Mouse (Mus musculus): ENCODE measurements at regions not wholly inside any gene's neighbourhood (a gene's known extent, or its start where the extent isn't known, plus 50 kb on each side); places are given as distances from the start of the nearest gene placed in this dataset.

GRCm38 (mm10) chr5:91198620-91199019, 59.2 kb downstream of the Areg start:
- H3K27ac ChIP-seq (ENCODE audit: low read length) = no peak overlapping the region
- 38% methylated on average over 7 of the region's 7 CpGs for WGBS
- ATAC-seq (ENCODE audit: insufficient read depth, low FRiP score) = no peak

GRCm38 (mm10) chr5:91200448-91200847, 61.0 kb downstream of the Areg start:
- peak; percentile 44; the same call in 1 of the 2 replicates for ATAC-seq (ENCODE audit: insufficient read depth, low FRiP score)
- Histone ChIP-seq H3K4me2 (ENCODE audit: low read depth, low read length) (no peak overlapping the region), H3K9ac (ENCODE audit: low read length) (no peak overlapping the region), H3K9me3 (replicated peaks; ENCODE audit: control insufficient read depth, low read length) (no peaks in the 10 kb centered on the region), H3K4me1 (ENCODE audit: control insufficient read depth, insufficient read depth, low read length) (no peaks in the 10 kb centered on the region), H3K27ac (ENCODE audit: low read length) (no peak overlapping the region), H3K4me3 (replicated peaks; ENCODE audit: low read length) (no peak overlapping the region), H3K36me3 (ENCODE audit: control insufficient read depth, insufficient read depth, low read length) (no peaks in the 10 kb centered on the region), H3K27me3 (ENCODE audit: control insufficient read depth, insufficient read depth, low read length) (no peaks in the 10 kb centered on the region)
- 33% methylated on average over 5 of the region's 5 CpGs for WGBS

More at GRCm38 (mm10) chr5:91198620-91199019, 59.2 kb downstream of the Areg start:
- no peak overlapping the region for H3K9ac ChIP-seq (ENCODE audit: low read length)
- H3K4me2 ChIP-seq (ENCODE audit: low read depth, low read length) = peak overlapping the region; percentile 9; the same call in 1 of the 2 replicates
- no peaks in the 10 kb centered on the region for H3K27me3 ChIP-seq (ENCODE audit: control insufficient read depth, insufficient read depth, low read length)
- no peaks in the 10 kb centered on the region for H3K36me3 ChIP-seq (ENCODE audit: control insufficient read depth, insufficient read depth, low read length)
- no peak overlapping the region for H3K4me3 ChIP-seq (replicated peaks; ENCODE audit: low read length)
- H3K4me1 ChIP-seq (ENCODE audit: control insufficient read depth, insufficient read depth, low read length) = no peaks in the 10 kb centered on the region
- no peaks in the 10 kb centered on the region for H3K9me3 ChIP-seq (replicated peaks; ENCODE audit: control insufficient read depth, low read length)

GRCm38 (mm10) chr5:91204225-91205005, 65.0 kb downstream of the Areg start:
- no peaks in the 10 kb centered on the region for H3K9me3 ChIP-seq (replicated peaks; ENCODE audit: control insufficient read depth, low read length)
- no peak overlapping the region for H3K9ac ChIP-seq (ENCODE audit: low read length)
- no peaks in the 10 kb centered on the region for H3K4me1 ChIP-seq (ENCODE audit: control insufficient read depth, insufficient read depth, low read length)
- H3K4me2 ChIP-seq (ENCODE audit: low read depth, low read length) = no peak overlapping the region
- WGBS = 82% methylated on average over 13 of the region's 13 CpGs
- no peaks in the 10 kb centered on the region for H3K27me3 ChIP-seq (ENCODE audit: control insufficient read depth, insufficient read depth, low read length)
- H3K4me3 ChIP-seq (replicated peaks; ENCODE audit: low read length) = no peak overlapping the region
- no peak overlapping the region for H3K27ac ChIP-seq (ENCODE audit: low read length)
- no peaks in the 10 kb centered on the region for H3K36me3 ChIP-seq (ENCODE audit: control insufficient read depth, insufficient read depth, low read length)
- no peak for ATAC-seq (ENCODE audit: insufficient read depth, low FRiP score)

- Histone ChIP-seq H3K27me3 (ENCODE audit: control insufficient read depth, insufficient read depth, low read length) (no peaks in the 10 kb centered on the region), H3K27ac (ENCODE audit: low read length) (no peak overlapping the region)
- no peak for ATAC-seq (ENCODE audit: insufficient read depth, low FRiP score)
Observed at GRCm38 (mm10) chr5:91205350-91205880, 66.0 kb downstream of the Areg start.

GRCm38 (mm10) chr5:91206569-91207490, 67.4 kb downstream of the Areg start:
- Histone ChIP-seq H3K4me3 (replicated peaks; ENCODE audit: low read length) (no peak overlapping the region), H3K4me1 (ENCODE audit: control insufficient read depth, insufficient read depth, low read length) (no peaks in the 10 kb centered on the region), H3K4me2 (ENCODE audit: low read depth, low read length) (no peak overlapping the region), H3K9me3 (replicated peaks; ENCODE audit: control insufficient read depth, low read length) (no peaks in the 10 kb centered on the region), H3K27me3 (ENCODE audit: control insufficient read depth, insufficient read depth, low read length) (no peaks in the 10 kb centered on the region), H3K9ac (ENCODE audit: low read length) (no peak overlapping the region), H3K36me3 (ENCODE audit: control insufficient read depth, insufficient read depth, low read length) (no peaks in the 10 kb centered on the region), H3K27ac (ENCODE audit: low read length) (peak overlapping the region; percentile 64)
- WGBS = 65% methylated on average over 9 of the region's 9 CpGs
- ATAC-seq (ENCODE audit: insufficient read depth, low FRiP score) = no peak

More at GRCm38 (mm10) chr5:91205350-91205880, 66.0 kb downstream of the Areg start:
- H3K4me3 ChIP-seq (replicated peaks; ENCODE audit: low read length) = no peak overlapping the region
- no peak overlapping the region for H3K9ac ChIP-seq (ENCODE audit: low read length)
- no peak overlapping the region for H3K4me2 ChIP-seq (ENCODE audit: low read depth, low read length)
- H3K9me3 ChIP-seq (replicated peaks; ENCODE audit: control insufficient read depth, low read length) = no peaks in the 10 kb centered on the region
- 76% methylated on average over 3 of the region's 3 CpGs for WGBS
- no peaks in the 10 kb centered on the region for H3K36me3 ChIP-seq (ENCODE audit: control insufficient read depth, insufficient read depth, low read length)
- no peaks in the 10 kb centered on the region for H3K4me1 ChIP-seq (ENCODE audit: control insufficient read depth, insufficient read depth, low read length)

GRCm38 (mm10) chr5:91220174-91220573, 80.8 kb downstream of the Areg start:
- no peak overlapping the region for H3K4me2 ChIP-seq (ENCODE audit: low read depth, low read length)
- H3K4me1 ChIP-seq (ENCODE audit: control insufficient read depth, insufficient read depth, low read length) = no peaks in the 10 kb centered on the region
- no peak for ATAC-seq (ENCODE audit: insufficient read depth, low FRiP score)
- H3K27me3 ChIP-seq (ENCODE audit: control insufficient read depth, insufficient read depth, low read length) = no peaks in the 10 kb centered on the region
- no peak overlapping the region for H3K4me3 ChIP-seq (replicated peaks; ENCODE audit: low read length)
- 80% methylated on average over 4 of the region's 4 CpGs for WGBS
- no peak overlapping the region for H3K27ac ChIP-seq (ENCODE audit: low read length)
- H3K9ac ChIP-seq (ENCODE audit: low read length) = no peak overlapping the region
- H3K9me3 ChIP-seq (replicated peaks; ENCODE audit: control insufficient read depth, low read length) = no peaks in the 10 kb centered on the region
- H3K36me3 ChIP-seq (ENCODE audit: control insufficient read depth, insufficient read depth, low read length) = no peaks in the 10 kb centered on the region

GRCm38 (mm10) chr5:91241656-91242055, 102.3 kb downstream of the Areg start:
- Histone ChIP-seq H3K4me1 (ENCODE audit: control insufficient read depth, insufficient read depth, low read length) (peaks cover 3% of the 10 kb centered on the region; the same call in 1 of the 2 replicates), H3K4me3 (replicated peaks; ENCODE audit: low read length) (no peak overlapping the region), H3K27ac (ENCODE audit: low read length) (no peak overlapping the region; the same call in 1 of the 2 replicates), H3K27me3 (ENCODE audit: control insufficient read depth, insufficient read depth, low read length) (no peaks in the 10 kb centered on the region), H3K36me3 (ENCODE audit: control insufficient read depth, insufficient read depth, low read length) (no peaks in the 10 kb centered on the region), H3K9me3 (replicated peaks; ENCODE audit: control insufficient read depth, low read length) (no peaks in the 10 kb centered on the region), H3K9ac (ENCODE audit: low read length) (no peak overlapping the region), H3K4me2 (ENCODE audit: low read depth, low read length) (no peak overlapping the region)
- peak; percentile 47; the same call in 1 of the 2 replicates for ATAC-seq (ENCODE audit: insufficient read depth, low FRiP score)
- 39% methylated on average over 4 of the region's 4 CpGs for WGBS

- ATAC-seq (ENCODE audit: insufficient read depth, low FRiP score) = no peak
- Histone ChIP-seq H3K4me1 (ENCODE audit: control insufficient read depth, insufficient read depth, low read length) (no peaks in the 10 kb centered on the region), H3K27ac (ENCODE audit: low read length) (no peak overlapping the region), H3K9me3 (replicated peaks; ENCODE audit: control insufficient read depth, low read length) (no peaks in the 10 kb centered on the region), H3K27me3 (ENCODE audit: control insufficient read depth, insufficient read depth, low read length) (no peaks in the 10 kb centered on the region), H3K4me3 (replicated peaks; ENCODE audit: low read length) (no peak overlapping the region), H3K36me3 (ENCODE audit: control insufficient read depth, insufficient read depth, low read length) (no peaks in the 10 kb centered on the region), H3K9ac (ENCODE audit: low read length) (no peak overlapping the region), H3K4me2 (ENCODE audit: low read depth, low read length) (no peak overlapping the region)
- 83% methylated on average over 5 of the region's 5 CpGs for WGBS
Observed at GRCm38 (mm10) chr5:91247444-91247843, 108.0 kb downstream of the Areg start.

- ATAC-seq (ENCODE audit: insufficient read depth, low FRiP score) = no peak
- Histone ChIP-seq H3K9ac (ENCODE audit: low read length) (no peak overlapping the region), H3K4me3 (replicated peaks; ENCODE audit: low read length) (no peak overlapping the region), H3K27ac (ENCODE audit: low read length) (no peak overlapping the region), H3K4me1 (ENCODE audit: control insufficient read depth, insufficient read depth, low read length) (no peaks in the 10 kb centered on the region), H3K36me3 (ENCODE audit: control insufficient read depth, insufficient read depth, low read length) (no peaks in the 10 kb centered on the region), H3K27me3 (ENCODE audit: control insufficient read depth, insufficient read depth, low read length) (no peaks in the 10 kb centered on the region), H3K9me3 (replicated peaks; ENCODE audit: control insufficient read depth, low read length) (no peaks in the 10 kb centered on the region), H3K4me2 (ENCODE audit: low read depth, low read length) (no peak overlapping the region)
Observed at GRCm38 (mm10) chr5:91261895-91262294, 122.5 kb downstream of the Areg start.

All from stomach, embryonic 16.5 days (tissue).